Mouse (Mus musculus): ENCODE data around the gene Nt5m.

GRCm38 (mm10) chr11:59846311-59846710 lies 7.1 kb downstream of the Nt5m start:
- TF ChIP-seq POLR2A (IDR thresholded peaks at IDR 0.05; ENCODE audit: borderline replicate concordance, extremely low read depth, insufficient read depth, insufficient read length, poor library complexity, severe bottlenecking) (no peak), CTCF (IDR thresholded peaks at IDR 0.05; ENCODE audit: borderline replicate concordance, extremely low read depth, insufficient read depth, insufficient read length) (no peak)
